In genomic region chr6:51677162-51677996, GRCm38 (mm10) we compare ENCODE assay signal across 22 mouse cellular contexts.
DNase-seq lines count a peak whose midpoint lies in the region; ATAC-seq and TF ChIP-seq lines count a peak whose summit lies in the region.
"Had no signal": no experiment of that assay in that cellular context is flagged by ENCODE, and none has a peak within 500 bp of the region (broad histone marks: within the 10 kb centered on the region; RNA-seq: fewer than 3 reads in every experiment).

No protein-coding gene starts in this region.

- H3K27me3 ChIP-seq in hindbrain, embryonic 13.5 days, result no peaks in the 10 kb centered on the region
- no peaks in the 10 kb centered on the region for H3K27me3 ChIP-seq in hindbrain, embryonic 16.5 days (replicated peaks; ENCODE audit: control insufficient read depth, insufficient read depth, low read length)
- H3K27me3 ChIP-seq in intestine, embryonic 14.5 days (replicated peaks; ENCODE audit: control insufficient read depth, insufficient read depth, low read length), result no peaks in the 10 kb centered on the region
- H3K27me3 ChIP-seq in limb, embryonic 10.5 days (ENCODE audit: low read depth, poor library complexity, severe bottlenecking), result no peaks in the 10 kb centered on the region
- H3K27me3 ChIP-seq: embryonic facial prominence, embryonic 15.5 days; heart, embryonic 13.5 days; Patski had no signal

- intact Hi-C loops in left cerebral cortex, adult 2 months (cut with DNase I), result no loop called here

- no peak overlapping the region for H3K4me3 ChIP-seq in hindbrain, embryonic 13.5 days
- H3K4me3 ChIP-seq in hindbrain, embryonic 16.5 days (ENCODE audit: low read length), result no peak overlapping the region
- H3K4me3 ChIP-seq in intestine, embryonic 14.5 days (ENCODE audit: low read depth, low read length), result no peak overlapping the region
- no peak overlapping the region for H3K4me3 ChIP-seq in limb, embryonic 10.5 days
- no peak overlapping the region for H3K4me3 ChIP-seq in left cerebral cortex, adult 2 months
- H3K4me3 ChIP-seq: embryonic facial prominence, embryonic 15.5 days; erythroblast, embryonic 14.5 days; forebrain, embryonic 10.5 days; gastrocnemius, adult 2 months; heart, embryonic 13.5 days had no signal

- no peak for TF ChIP-seq CTCF in left cerebral cortex, adult 2 months (IDR thresholded peaks at IDR 0.05)

- peak overlapping the region; percentile 77; the same call in 1 of the 2 replicates for H3K27ac ChIP-seq in hindbrain, embryonic 13.5 days
- H3K27ac ChIP-seq in hindbrain, embryonic 16.5 days (ENCODE audit: low read depth, low read length), result no peak overlapping the region
- H3K27ac ChIP-seq in intestine, embryonic 14.5 days (ENCODE audit: low read depth), result no peak overlapping the region
- peak overlapping the region; percentile 31; the same call in 1 of the 2 replicates for H3K27ac ChIP-seq in limb, embryonic 10.5 days
- no peak overlapping the region for H3K27ac ChIP-seq in left cerebral cortex, adult 2 months
- H3K27ac ChIP-seq: embryonic facial prominence, embryonic 15.5 days; forebrain, embryonic 10.5 days; gastrocnemius, adult 2 months; heart, embryonic 13.5 days had no signal

- ATAC-seq in hindbrain, embryonic 13.5 days (ENCODE audit: low FRiP score), result no peak
- ATAC-seq in hindbrain, embryonic 16.5 days, result no peak
- ATAC-seq in intestine, embryonic 14.5 days (replicated peaks; ENCODE audit: low FRiP score, low TSS enrichment, low read depth), result peak; percentile 71; the same call in 1 of the 2 replicates
- ATAC-seq: forebrain, embryonic 14.5 days; Patski had no signal

- H3K36me3 ChIP-seq in hindbrain, embryonic 13.5 days, result no peaks in the 10 kb centered on the region
- no peaks in the 10 kb centered on the region for H3K36me3 ChIP-seq in hindbrain, embryonic 16.5 days (ENCODE audit: control insufficient read depth, insufficient read depth, low read length)
- H3K36me3 ChIP-seq in intestine, embryonic 14.5 days (ENCODE audit: control insufficient read depth, insufficient read depth, low read length), result no peaks in the 10 kb centered on the region
- H3K36me3 ChIP-seq in limb, embryonic 10.5 days, result no peaks in the 10 kb centered on the region
- H3K36me3 ChIP-seq: embryonic facial prominence, embryonic 15.5 days; forebrain, embryonic 10.5 days; heart, embryonic 13.5 days had no signal

- 86% methylated on average over 12 of the region's 12 CpGs for WGBS in hindbrain, embryonic 13.5 days
- WGBS in hindbrain, embryonic 16.5 days, result 78% methylated on average over 12 of the region's 12 CpGs
- WGBS in intestine, embryonic 14.5 days, result 27% methylated on average over 12 of the region's 12 CpGs
- WGBS in limb, embryonic 10.5 days, result 83% methylated on average over 12 of the region's 12 CpGs

- no peaks in the 10 kb centered on the region for H3K9me3 ChIP-seq in hindbrain, embryonic 13.5 days
- no peaks in the 10 kb centered on the region for H3K9me3 ChIP-seq in hindbrain, embryonic 16.5 days (ENCODE audit: control insufficient read depth, low read length)
- H3K9me3 ChIP-seq in intestine, embryonic 14.5 days (ENCODE audit: control insufficient read depth, low read length), result no peaks in the 10 kb centered on the region
- H3K9me3 ChIP-seq in limb, embryonic 10.5 days (replicated peaks), result no peaks in the 10 kb centered on the region
- H3K9me3 ChIP-seq: embryonic facial prominence, embryonic 15.5 days; forebrain, embryonic 10.5 days; heart, embryonic 13.5 days had no signal

- no peak overlapping the region for H3K9ac ChIP-seq in hindbrain, embryonic 13.5 days
- no peak overlapping the region for H3K9ac ChIP-seq in hindbrain, embryonic 16.5 days (ENCODE audit: low read depth, low read length)
- no peak overlapping the region for H3K9ac ChIP-seq in intestine, embryonic 14.5 days (ENCODE audit: low read length)
- H3K9ac ChIP-seq: embryonic facial prominence, embryonic 15.5 days; heart, embryonic 13.5 days had no signal

- H3K4me1 ChIP-seq in hindbrain, embryonic 13.5 days (replicated peaks), result peaks cover 25% of the 10 kb centered on the region
- H3K4me1 ChIP-seq in hindbrain, embryonic 16.5 days (ENCODE audit: control insufficient read depth, insufficient read depth, low read depth, low read length), result no peaks in the 10 kb centered on the region; the same call in 1 of the 2 replicates
- H3K4me1 ChIP-seq in intestine, embryonic 14.5 days (replicated peaks; ENCODE audit: control insufficient read depth, insufficient read depth, low read length), result no peaks in the 10 kb centered on the region; the same call in 1 of the 2 replicates
- peaks cover 18% of the 10 kb centered on the region for H3K4me1 ChIP-seq in limb, embryonic 10.5 days
- H3K4me1 ChIP-seq: embryonic facial prominence, embryonic 15.5 days had no signal

- H3K4me2 ChIP-seq in hindbrain, embryonic 13.5 days, result no peak overlapping the region
- H3K4me2 ChIP-seq in hindbrain, embryonic 16.5 days (ENCODE audit: low read length), result no peak overlapping the region
- no peak overlapping the region for H3K4me2 ChIP-seq in intestine, embryonic 14.5 days (ENCODE audit: low read length)
- H3K4me2 ChIP-seq: embryonic facial prominence, embryonic 15.5 days; heart, embryonic 13.5 days had no signal

- DNase-seq in ES-CJ7 (ENCODE audit: low read depth, low spot score) (peak; percentile 66), adipocyte (ENCODE audit: low spot score) (no peak)
- DNase-seq in intestine, embryonic 14.5 days (ENCODE audit: low spot score), result peak; percentile 69
- DNase-seq in limb, embryonic 10.5 days (ENCODE audit: low spot score), result no peak
- no peak for DNase-seq in heart, adult 8-10 months (ENCODE audit: low spot score)
- DNase-seq in left cerebral cortex, adult 2 months (ENCODE audit: extremely low spot score in 1 of 2, low spot score in 2 of 2), result no peak
- DNase-seq: adrenal gland, postnatal 10 days; cerebellum, adult 11 months; cerebellum, adult 9-10 months; cerebellum, postnatal 25 days; gastrocnemius, adult 2 months; gastrocnemius, postnatal 25 days; heart, postnatal 36 days; kidney, adult 2 months had no signal

Comparison
In these comparisons a context has a peak if more than half of its experiments do, and no peak if none do; other contexts are left out.
1. H3K27ac ChIP-seq: peak in hindbrain, embryonic 13.5 days (single experiment) and limb, embryonic 10.5 days (single experiment); none in hindbrain, embryonic 16.5 days (single experiment), intestine, embryonic 14.5 days (single experiment) and left cerebral cortex, adult 2 months (single experiment).
2. DNase-seq: peak in ES-CJ7 (single experiment) and intestine, embryonic 14.5 days (single experiment); none in limb, embryonic 10.5 days (single experiment), heart, adult 8-10 months (single experiment), left cerebral cortex, adult 2 months (0 of 2) and adipocyte (single experiment).